Mouse (Mus musculus) liver, embryonic 14.5 days (tissue): ENCODE measurements at regions not wholly inside any gene's neighbourhood (a gene's known extent, or its start where the extent isn't known, plus 50 kb on each side); places are given as distances from the start of the nearest gene placed in this dataset.
"Not testable (repeated sequence)": the region's sequence is repeated elsewhere in the genome, so short reads cannot be mapped to it uniquely, and the experiment has no call there.

Experiments used
- ATAC-seq: fragments of 200-750 bp; cut with Nextera tagmentation; 2 replicates; pipeline ENCODE4 v1.8.0; 2017; ENCODE audit warnings: moderate number of reproducible peaks, mild to moderate bottlenecking, moderate library complexity; ENCODE audit not compliant: insufficient read depth
- DNase-seq, 3 experiments: peaks; one replicate each; pipeline ENCODE4 v3.0.0-alpha.2; 2012 to 2013; ENCODE audit warnings: low read depth in 3 of 3, low spot score in 3 of 3
- H3K27ac ChIP-seq: fragments of 300-500 bp; sonication (generic); 2 replicates; pipeline ENCODE4 v1.5.1; 2014; ENCODE audit warnings: moderate library complexity, mild to moderate bottlenecking, control low read depth, inconsistent platforms
- H3K27me3 ChIP-seq: fragments of 300-500 bp; sonication (generic); 2 replicates; pipeline ENCODE4 v1.6.1; 2014; ENCODE audit warnings: mild to moderate bottlenecking, low read length, moderate library complexity; ENCODE audit not compliant: control insufficient read depth, insufficient read depth
- H3K36me3 ChIP-seq: fragments of 300-500 bp; sonication (generic); replicated peaks from 2 replicates; pipeline ENCODE4 v1.6.1; 2014; ENCODE audit warnings: low read depth; ENCODE audit not compliant: control insufficient read depth, insufficient read depth
- H3K4me1 ChIP-seq, 2 experiments: fragments of 200-500 bp in 1 of 2; fragments of 300-500 bp in 1 of 2; sonication (generic) in 1 of 2; replicated peaks; 2 replicates each; pipeline ENCODE4 v1.6.1; 2012 to 2014; ENCODE audit warnings: antibody characterized with exemption in 1 of 2, inconsistent platforms in 1 of 2, low read length in 1 of 2; ENCODE audit not compliant: control insufficient read depth in 2 of 2, insufficient read depth in 2 of 2
- H3K4me2 ChIP-seq: fragments of 300-500 bp; sonication (generic); 2 replicates; pipeline ENCODE4 v1.6.1; 2014; ENCODE audit warnings: low read depth, mild to moderate bottlenecking, control low read depth, moderate library complexity
- H3K4me3 ChIP-seq, 2 experiments: fragments of 200-500 bp in 1 of 2; fragments of 300-500 bp in 1 of 2; sonication (generic) in 1 of 2; 2 replicates each; pipeline ENCODE4 v1.5.1; 2012 to 2014; ENCODE audit warnings: low read depth in 2 of 2, low read length in 2 of 2, mild to moderate bottlenecking in 2 of 2, control low read depth in 1 of 2, inconsistent platforms in 1 of 2, moderate library complexity in 1 of 2; ENCODE audit not compliant: insufficient read depth in 1 of 2
- H3K9ac ChIP-seq: fragments of 300-500 bp; sonication (generic); replicated peaks from 2 replicates; pipeline ENCODE4 v1.6.1; 2014; ENCODE audit warnings: mild to moderate bottlenecking, control low read depth, moderate library complexity
- H3K9me3 ChIP-seq: fragments of 300-500 bp; sonication (generic); 2 replicates; pipeline ENCODE4 v1.6.1; 2016; ENCODE audit warnings: low read length, mixed read lengths; ENCODE audit not compliant: control insufficient read depth
- CTCF ChIP-seq: IDR thresholded peaks from 2 replicates; pipeline ENCODE4 v1.5.1; 2016; ENCODE audit warnings: antibody characterized with exemption, low read depth, control low read depth
- WGBS: fragments of 180-500 bp; shearing (Covaris S2); extraction: QIAGEN DNeasy Blood & Tissue Kit; methylation state at CpG from one replicate; pipeline ENCODE4 v1.1.7; 2014; ENCODE audit not compliant: insufficient replicate concordance; 5-methylcytosine and 5-hydroxymethylcytosine counted together

GRCm38 (mm10) chr4:146727119-146727518, 116.4 kb downstream of the Zfp993 start:
- not testable (repeated sequence) for H3K27me3 ChIP-seq, ATAC-seq, H3K4me3 ChIP-seq, H3K4me1 ChIP-seq, H3K4me2 ChIP-seq, H3K9ac ChIP-seq, DNase-seq, H3K27ac ChIP-seq, H3K36me3 ChIP-seq, H3K9me3 ChIP-seq
- WGBS, result 65% methylated on average over 6 of the region's 6 CpGs

- DNase-seq, H3K4me1 ChIP-seq, H3K27ac ChIP-seq, H3K4me2 ChIP-seq, ATAC-seq, H3K36me3 ChIP-seq, H3K9me3 ChIP-seq, H3K4me3 ChIP-seq, H3K9ac ChIP-seq, H3K27me3 ChIP-seq: not testable (repeated sequence)
- WGBS, result 69% methylated on average over 2 of the region's 2 CpGs
These were observed 129.0 kb downstream of the Zfp993 start for GRCm38 (mm10) chr4:146739775-146740174.

GRCm38 (mm10) chr4:146740649-146741048, 129.9 kb downstream of the Zfp993 start:
- not testable (repeated sequence) for DNase-seq
- WGBS, result 69% methylated on average over 7 of the region's 7 CpGs

DNA sequence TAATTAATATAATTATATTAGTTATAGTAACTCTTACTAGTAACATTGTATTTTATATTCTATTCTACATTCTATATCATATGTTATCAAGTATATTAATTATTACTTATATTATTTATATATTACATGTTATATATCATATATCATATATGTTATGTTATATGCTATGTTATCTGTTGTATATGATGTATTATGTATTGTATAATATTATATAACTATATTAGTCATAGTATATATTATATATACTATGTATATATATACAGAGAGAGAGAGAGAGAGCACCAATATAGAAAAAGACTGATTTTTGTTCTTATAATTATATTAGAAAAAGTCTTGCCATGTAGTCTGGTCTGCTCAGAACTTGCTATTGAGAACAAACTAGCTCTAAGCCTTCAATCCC, 133.0 kb downstream of the Zfp993 start:
- not testable (repeated sequence) for H3K4me3 ChIP-seq, ATAC-seq, DNase-seq, H3K36me3 ChIP-seq, H3K27ac ChIP-seq, H3K4me2 ChIP-seq, H3K4me1 ChIP-seq, H3K9ac ChIP-seq, H3K9me3 ChIP-seq, H3K27me3 ChIP-seq

More at GRCm38 (mm10) chr4:146740649-146741048, 129.9 kb downstream of the Zfp993 start:
- 0 out of 2 replicates have a peak, but pooled peaks have one; percentile 2 for TF ChIP-seq CTCF
- H3K9ac ChIP-seq, H3K4me2 ChIP-seq, ATAC-seq, H3K27me3 ChIP-seq, H3K4me1 ChIP-seq, H3K9me3 ChIP-seq, H3K36me3 ChIP-seq, H3K27ac ChIP-seq, H3K4me3 ChIP-seq: not testable (repeated sequence)
